Mouse (Mus musculus) heart, adult 9 months (tissue): ENCODE results near the gene Clstn2.
A peak's percentile ranks its signal among the peaks of the same experiment; 100 is the strongest.

Experiments
- DNase-seq, 2 experiments: peaks; one replicate each; pipeline ENCODE4 v3.0.0; 2022; ENCODE audit warnings: low spot score in 2 of 2

Clstn2 gene

GRCm38 (mm10) chr9:97563121-97563520, 469.9 kb downstream of the Clstn2 start:
- no peak for DNase-seq

- DNase-seq, result no peak
These were observed 488.6 kb downstream of the Clstn2 start for GRCm38 (mm10) chr9:97544359-97544758.

- no peak for DNase-seq
These were observed 491.6 kb downstream of the Clstn2 start for GRCm38 (mm10) chr9:97541419-97541818.

- no peak for DNase-seq
These were observed 494.8 kb downstream of the Clstn2 start for GRCm38 (mm10) chr9:97538075-97538779.

GRCm38 (mm10) chr9:97534196-97534595, 498.8 kb downstream of the Clstn2 start:
- DNase-seq, result no peak

- no peak for DNase-seq
These were observed 499.7 kb downstream of the Clstn2 start for GRCm38 (mm10) chr9:97533306-97533705.

GRCm38 (mm10) chr9:97532536-97532935, 500.4 kb downstream of the Clstn2 start:
- DNase-seq, result no peak

GRCm38 (mm10) chr9:97527926-97528325, 505.1 kb downstream of the Clstn2 start:
- DNase-seq, result no peak

GRCm38 (mm10) chr9:97527276-97527675, 505.7 kb downstream of the Clstn2 start:
- DNase-seq, result peak; percentile 3 to 12

GRCm38 (mm10) chr9:97525563-97525962, 507.4 kb downstream of the Clstn2 start:
- DNase-seq, result no peak

- DNase-seq, result no peak
These were observed 508.1 kb downstream of the Clstn2 start for GRCm38 (mm10) chr9:97524861-97525260.

GRCm38 (mm10) chr9:97520771-97521170, 512.2 kb downstream of the Clstn2 start:
- no peak for DNase-seq

- no peak for DNase-seq
These were observed 516.0 kb downstream of the Clstn2 start for GRCm38 (mm10) chr9:97517006-97517405.

GRCm38 (mm10) chr9:97514639-97515038, 518.3 kb downstream of the Clstn2 start:
- no peak for DNase-seq

GRCm38 (mm10) chr9:97512282-97512850, 520.6 kb downstream of the Clstn2 start:
- no peak for DNase-seq

- no peak for DNase-seq
These were observed 531.6 kb downstream of the Clstn2 start for GRCm38 (mm10) chr9:97501416-97501815.

GRCm38 (mm10) chr9:97495056-97495455, 537.9 kb downstream of the Clstn2 start:
- DNase-seq, result no peak

GRCm38 (mm10) chr9:97491626-97492025, 541.4 kb downstream of the Clstn2 start:
- no peak for DNase-seq

GRCm38 (mm10) chr9:97490591-97491176, 542.3 kb downstream of the Clstn2 start:
- DNase-seq, result peak; percentile 17 to 33

GRCm38 (mm10) chr9:97486826-97487225, 546.2 kb downstream of the Clstn2 start:
- DNase-seq, result no peak

- no peak for DNase-seq
These were observed 551.8 kb downstream of the Clstn2 start for GRCm38 (mm10) chr9:97481187-97481586.

- DNase-seq, result no peak
These were observed 556.0 kb downstream of the Clstn2 start for GRCm38 (mm10) chr9:97476961-97477360.

GRCm38 (mm10) chr9:97476456-97476855, 556.5 kb downstream of the Clstn2 start:
- no peak for DNase-seq
